Mouse (Mus musculus) embryonic fibroblast, embryonic 13.5 days (primary cell): ENCODE data around the gene H2-DMb1. TPM values are rescaled to one million over a fixed set of nuclear protein-coding genes. Genes with fewer than 3 reads are reported as not detected.

ENCODE experiments used
- H3K27ac ChIP-seq: 2 replicates; pipeline ENCODE4 v1.5.1; 2012; ENCODE audit warnings: low read length, control low read depth, inconsistent platforms; ENCODE audit not compliant: insufficient read depth
- H3K4me1 ChIP-seq: 2 replicates; pipeline ENCODE4 v1.6.1; 2011; ENCODE audit warnings: low read length; ENCODE audit not compliant: control insufficient read depth, insufficient read depth
- H3K4me3 ChIP-seq: 2 replicates; pipeline ENCODE4 v1.5.1; 2011; ENCODE audit warnings: mild to moderate bottlenecking, control low read depth, low read length; ENCODE audit not compliant: insufficient read depth
- CTCF ChIP-seq: IDR thresholded peaks from 2 replicates; pipeline ENCODE4 v1.5.1; 2011; ENCODE audit warnings: mild to moderate bottlenecking, control low read depth, low read length, moderate library complexity, borderline replicate concordance; ENCODE audit not compliant: insufficient read depth
- POLR2A ChIP-seq: IDR thresholded peaks from 2 replicates; pipeline ENCODE4 v1.6.1; 2011; ENCODE audit warnings: low read depth, mild to moderate bottlenecking, control low read depth, low read length, moderate library complexity
- polyA plus RNA-seq: library from polyadenylated mRNA; stranded (reverse); fragments of >200 nt; gene quantifications from 2 replicates; pipeline ENCODE4 v1.2.4, GENCODE M21; 2011; ENCODE audit warnings: low read depth; ENCODE audit not compliant: missing spikeins, insufficient read length

H2-DMb1 gene
- polyA plus RNA-seq, 1 experiment, result 2.4 TPM

- H3K27ac ChIP-seq, result no peak overlapping the region
- H3K4me3 ChIP-seq, result no peak overlapping the region
- H3K4me1 ChIP-seq, result no peaks in the 10 kb centered on the region
- no peak for TF ChIP-seq POLR2A
- no peak for TF ChIP-seq CTCF
These were observed 55.0 kb downstream of the H2-DMb1 start for GRCm38 (mm10) chr17:34207866-34208265.

DNA sequence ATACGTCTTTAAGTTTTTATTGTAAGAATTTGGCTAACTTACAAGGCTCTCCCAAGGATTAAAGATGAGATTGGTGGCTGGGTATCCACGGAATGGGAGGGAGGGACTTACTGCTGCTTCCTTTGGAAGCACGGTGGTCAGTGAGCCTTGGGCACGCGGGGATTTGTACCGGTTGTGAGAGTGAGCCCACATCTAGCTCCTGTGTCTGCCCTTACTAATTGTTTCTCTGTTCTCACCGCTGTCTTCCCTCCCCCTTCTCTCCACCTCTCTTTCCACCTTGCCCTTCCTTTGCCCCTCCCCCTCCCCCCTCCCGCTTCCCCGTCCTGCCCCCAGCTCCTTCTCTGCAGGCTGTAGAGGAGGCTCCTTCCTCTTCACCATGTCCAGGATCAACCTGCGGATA is 55.5 kb downstream of the H2-DMb1 start:
- Histone ChIP-seq H3K27ac (no peak overlapping the region), H3K4me3 (no peak overlapping the region)
- TF ChIP-seq CTCF (no peak), POLR2A (no peak)

GRCm38 (mm10) chr17:34209680-34210079 is 56.8 kb downstream of the H2-DMb1 start:
- no peaks in the 10 kb centered on the region for H3K4me1 ChIP-seq
- no peak overlapping the region for H3K4me3 ChIP-seq
- no peak for TF ChIP-seq CTCF
- TF ChIP-seq POLR2A, result no peak
- no peak overlapping the region for H3K27ac ChIP-seq

More for the DNA sequence above, 55.5 kb downstream of the H2-DMb1 start:
- H3K4me1 ChIP-seq, result no peaks in the 10 kb centered on the region

Other genes with a start within 250 kb of the H2-DMb1 start
- gene Platr17, start 247.9 kb upstream of the H2-DMb1 start, polyA plus RNA-seq, result not detected in 2 replicates
- gene Daxx, start 243.7 kb upstream of the H2-DMb1 start, polyA plus RNA-seq, result 23.3 and 26.6 TPM in 2 replicates
- gene Tapbp, start 237.2 kb upstream of the H2-DMb1 start, polyA plus RNA-seq, result 61.4 and 91.2 TPM in 2 replicates
- 20.3 and 22.2 TPM in 2 replicates for gene Zbtb22, start 237.2 kb upstream of the H2-DMb1 start, polyA plus RNA-seq
- 36.1 and 45.1 TPM in 2 replicates for gene Rgl2, start 223.5 kb upstream of the H2-DMb1 start, polyA plus RNA-seq
- gene Pfdn6, start 212.7 kb upstream of the H2-DMb1 start, polyA plus RNA-seq, result 80.7 and 87.8 TPM in 2 replicates
- 20.3 and 20.5 TPM in 2 replicates for gene Wdr46, start 212.4 kb upstream of the H2-DMb1 start, polyA plus RNA-seq
- 2.3 and 3.6 TPM in 2 replicates for gene B3galt4, start 201.6 kb upstream of the H2-DMb1 start, polyA plus RNA-seq
- 34.0 and 35.7 TPM in 2 replicates for gene Vps52, start 197.3 kb upstream of the H2-DMb1 start, polyA plus RNA-seq
- 1,572 and 1,668 TPM in 2 replicates for gene Rps18, start 197.1 kb upstream of the H2-DMb1 start, polyA plus RNA-seq
- gene H2-K1, start 152.7 kb upstream of the H2-DMb1 start, polyA plus RNA-seq, result 131 and 166 TPM in 2 replicates
- 12.2 and 13.8 TPM in 2 replicates for gene Ring1, start 128.4 kb upstream of the H2-DMb1 start, polyA plus RNA-seq
- gene H2-Ke6, start 125.0 kb upstream of the H2-DMb1 start, polyA plus RNA-seq, result 16.7 and 16.9 TPM in 2 replicates
- 181 and 191 TPM in 2 replicates for gene Slc39a7, start 121.4 kb upstream of the H2-DMb1 start, polyA plus RNA-seq
- gene Rxrb, start 121.3 kb upstream of the H2-DMb1 start, polyA plus RNA-seq, result 24.8 and 26.1 TPM in 2 replicates
- 0.37 and 0.45 TPM in 2 replicates for gene Col11a2, start 113.6 kb upstream of the H2-DMb1 start, polyA plus RNA-seq
- not detected in 2 replicates for gene H2-Oa, start 60.7 kb upstream of the H2-DMb1 start, polyA plus RNA-seq
- gene H2-DMa, start 33.5 kb upstream of the H2-DMb1 start, polyA plus RNA-seq, result 8.2 and 10.0 TPM in 2 replicates
- gene Brd2, start 30.4 kb upstream of the H2-DMb1 start, polyA plus RNA-seq, result 205 and 233 TPM in 2 replicates
- not detected in 2 replicates for gene H2-DMb2, start 9.8 kb upstream of the H2-DMb1 start, polyA plus RNA-seq
- gene Tap1, start 34.5 kb downstream of the H2-DMb1 start, polyA plus RNA-seq, result 17.8 TPM in 2 replicates
- 2.7 and 11.9 TPM in 2 replicates for gene Psmb9, start 34.7 kb downstream of the H2-DMb1 start, polyA plus RNA-seq
- 16.1 and 18.8 TPM in 2 replicates for gene Psmb8, start 44.6 kb downstream of the H2-DMb1 start, polyA plus RNA-seq
- 25.6 and 25.7 TPM in 2 replicates for gene Tap2, start 50.5 kb downstream of the H2-DMb1 start, polyA plus RNA-seq
- not detected in 2 replicates for gene H2-Ob, start 85.8 kb downstream of the H2-DMb1 start, polyA plus RNA-seq
- not detected in 2 replicates for gene H2-Ab1, start 104.6 kb downstream of the H2-DMb1 start, polyA plus RNA-seq
- not detected in 2 replicates for gene H2-Aa, start 134.8 kb downstream of the H2-DMb1 start, polyA plus RNA-seq
- gene H2-Eb1, start 152.8 kb downstream of the H2-DMb1 start, polyA plus RNA-seq, result not detected in 2 replicates
- gene H2-Eb2, start 172.6 kb downstream of the H2-DMb1 start, polyA plus RNA-seq, result not detected in 2 replicates
- gene Btnl2, start 201.8 kb downstream of the H2-DMb1 start, polyA plus RNA-seq, result not detected in 2 replicates
- gene Btnl1, start 224.1 kb downstream of the H2-DMb1 start, polyA plus RNA-seq, result not detected in 2 replicates
- not detected in 2 replicates for gene BC051142, start 245.7 kb downstream of the H2-DMb1 start, polyA plus RNA-seq